Mouse (Mus musculus) lung, postnatal 0 days (tissue): ENCODE results near the gene Notum. TPM values are rescaled to one million over a fixed set of nuclear protein-coding genes. Genes with fewer than 3 reads are reported as not detected.

ENCODE experiments used
- ATAC-seq: fragments of 200-750 bp; cut with Nextera tagmentation; 2 replicates; pipeline ENCODE4 v1.8.0; 2017; ENCODE audit warnings: moderate library complexity
- DNase-seq: peaks from one replicate; pipeline ENCODE4 v3.0.0-alpha.2; 2016; ENCODE audit warnings: low spot score
- H3K27ac ChIP-seq: fragments of 300-500 bp; sonication (generic); 2 replicates; pipeline ENCODE4 v1.5.1; 2014; ENCODE audit warnings: antibody characterized with exemption, mild to moderate bottlenecking, low read length, mixed read lengths
- H3K27me3 ChIP-seq: fragments of 300-500 bp; sonication (generic); replicated peaks from 2 replicates; pipeline ENCODE4 v1.6.1; 2014; ENCODE audit warnings: low read length, mixed read lengths; ENCODE audit not compliant: insufficient read depth
- H3K36me3 ChIP-seq: fragments of 300-500 bp; sonication (generic); 2 replicates; pipeline ENCODE4 v1.6.1; 2014; ENCODE audit warnings: low read length, mixed read lengths; ENCODE audit not compliant: insufficient read depth
- H3K4me1 ChIP-seq: fragments of 300-500 bp; sonication (generic); 2 replicates; pipeline ENCODE4 v1.6.1; 2014; ENCODE audit warnings: antibody characterized with exemption, low read depth, low read length, mixed read lengths; ENCODE audit not compliant: insufficient read depth
- H3K4me2 ChIP-seq: fragments of 300-500 bp; sonication (generic); replicated peaks from 2 replicates; pipeline ENCODE4 v1.6.1; 2014; ENCODE audit warnings: low read depth, mild to moderate bottlenecking, low read length, moderate library complexity, mixed read lengths
- H3K4me3 ChIP-seq: fragments of 300-500 bp; sonication (generic); 2 replicates; pipeline ENCODE4 v1.5.1; 2014; ENCODE audit warnings: low read depth, low read length
- H3K9ac ChIP-seq: fragments of 300-500 bp; sonication (generic); replicated peaks from 2 replicates; pipeline ENCODE4 v1.6.1; 2014; ENCODE audit warnings: low read depth, mild to moderate bottlenecking
- H3K9me3 ChIP-seq: fragments of 300-500 bp; sonication (generic); 2 replicates; pipeline ENCODE4 v1.6.1; 2016; ENCODE audit warnings: low read length, mixed read lengths
- CTCF ChIP-seq: IDR thresholded peaks from 2 replicates; pipeline ENCODE4 v1.5.1; 2016; ENCODE audit warnings: antibody characterized with exemption, mild to moderate bottlenecking
- EP300 ChIP-seq: IDR thresholded peaks from 2 replicates; pipeline ENCODE4 v1.6.1; 2016; ENCODE audit warnings: antibody characterized with exemption, mild to moderate bottlenecking, control low read depth
- WGBS: fragments of 180-500 bp; shearing (Covaris S2); extraction: QIAGEN DNeasy Blood & Tissue Kit; methylation state at CpG from one replicate; pipeline ENCODE4 v1.1.7; 2014; 5-methylcytosine and 5-hydroxymethylcytosine counted together
- microRNA-seq: library from miRNA; unstranded; fragments of <30 nt; microRNA quantifications from one replicate; pipeline ENCODE4, GENCODE M21; 2016
- polyA plus RNA-seq: library from polyadenylated mRNA; unstranded; fragments of >200 nt; fragmentation: Nextera tagmentation; extraction: Ambion mirVana; gene quantifications from 2 replicates; pipeline ENCODE4 v1.2.1, GENCODE M21; 2015

Notum gene
- polyA plus RNA-seq, 1 experiment from 2014 or later = 8.5 TPM

GRCm38 (mm10) chr11:120605667-120606066 is 55.3 kb downstream of the Notum start:
- 91% methylated on average over 7 of the region's 7 CpGs for WGBS
- no peak for DNase-seq
- ATAC-seq = no peak
- H3K4me3 ChIP-seq = no peak overlapping the region
- H3K9ac ChIP-seq = no peak overlapping the region
- no peaks in the 10 kb centered on the region for H3K9me3 ChIP-seq
- TF ChIP-seq CTCF = no peak
- TF ChIP-seq EP300 = no peak
- H3K4me2 ChIP-seq = no peak overlapping the region
- peaks cover 7% of the 10 kb centered on the region; the same call in 1 of the 2 replicates for H3K4me1 ChIP-seq
- no peak overlapping the region for H3K27ac ChIP-seq
- H3K36me3 ChIP-seq = 0 out of 2 replicates have a peak, but pooled peaks cover 6% of the 10 kb centered on the region
- H3K27me3 ChIP-seq = no peaks in the 10 kb centered on the region

Small RNAs within 50 kb of the gene (microRNA-seq; reads per million reads assigned to microRNA genes)
- gene Mir6936 = 0.98 reads per million

Other genes with a start within 250 kb of the Notum start
- 15.3 and 16.5 TPM in 2 replicates for gene Nploc4, start 223.5 kb downstream of the Notum start, polyA plus RNA-seq
- not detected in 2 replicates for gene Tspan10, start 218.5 kb downstream of the Notum start, polyA plus RNA-seq
- gene Pde6g, start 207.7 kb downstream of the Notum start, polyA plus RNA-seq = not detected in 2 replicates
- gene Oxld1, start 203.1 kb downstream of the Notum start, polyA plus RNA-seq = 14.9 and 18.9 TPM in 2 replicates
- 16.5 and 21.1 TPM in 2 replicates for gene Ccdc137, start 203.1 kb downstream of the Notum start, polyA plus RNA-seq
- gene Arl16, start 193.6 kb downstream of the Notum start, polyA plus RNA-seq = 29.8 and 33.4 TPM in 2 replicates
- gene Mrpl12, start 176.6 kb downstream of the Notum start, polyA plus RNA-seq = 60.6 and 67.7 TPM in 2 replicates
- gene Slc25a10, start 169.3 kb downstream of the Notum start, polyA plus RNA-seq = 75.4 and 83.4 TPM in 2 replicates
- gene Gcgr, start 130.5 kb downstream of the Notum start, polyA plus RNA-seq = 0.61 and 0.76 TPM in 2 replicates
- 209 and 215 TPM in 2 replicates for gene Mcrip1, start 111.4 kb downstream of the Notum start, polyA plus RNA-seq
- not detected in 2 replicates for gene Ppp1r27, start 110.0 kb downstream of the Notum start, polyA plus RNA-seq
- gene P4hb, start 87.9 kb downstream of the Notum start, polyA plus RNA-seq = 551 and 555 TPM in 2 replicates
- gene Arhgdia, start 79.6 kb downstream of the Notum start, polyA plus RNA-seq = 512 TPM in 2 replicates
- gene Alyref, start 62.8 kb downstream of the Notum start, polyA plus RNA-seq = 149 and 150 TPM in 2 replicates
- gene Anapc11, start 62.8 kb downstream of the Notum start, polyA plus RNA-seq = 138 and 151 TPM in 2 replicates
- 2.5 and 2.9 TPM in 2 replicates for gene Npb, start 52.7 kb downstream of the Notum start, polyA plus RNA-seq
- gene Pcyt2, start 43.2 kb downstream of the Notum start, polyA plus RNA-seq = 93.9 and 102 TPM in 2 replicates
- gene Sirt7, start 35.9 kb downstream of the Notum start, polyA plus RNA-seq = 45.3 and 46.0 TPM in 2 replicates
- gene Mafg, start 27.6 kb downstream of the Notum start, polyA plus RNA-seq = 25.9 and 28.3 TPM in 2 replicates
- 6.9 and 7.1 TPM in 2 replicates for gene Pycr1, start 17.4 kb downstream of the Notum start, polyA plus RNA-seq
- gene Myadml2, start 13.0 kb downstream of the Notum start, polyA plus RNA-seq = 0.46 TPM in 1 of 2 replicates, not detected in the other
- 114 and 129 TPM in 2 replicates for gene Aspscr1, start 11.8 kb upstream of the Notum start, polyA plus RNA-seq
- gene Cenpx, start 52.6 kb upstream of the Notum start, polyA plus RNA-seq = 102 and 112 TPM in 2 replicates
- gene Lrrc45, start 52.8 kb upstream of the Notum start, polyA plus RNA-seq = 37.3 and 41.4 TPM in 2 replicates
- gene Rac3, start 60.3 kb upstream of the Notum start, polyA plus RNA-seq = 56.0 and 61.9 TPM in 2 replicates
- gene Dcxr, start 66.1 kb upstream of the Notum start, polyA plus RNA-seq = 344 and 430 TPM in 2 replicates
- gene Cbr2, start 70.9 kb upstream of the Notum start, polyA plus RNA-seq = 4,475 and 4,528 TPM in 2 replicates
- 2.0 and 3.7 TPM in 2 replicates for gene Hmga1b, start 101.6 kb upstream of the Notum start, polyA plus RNA-seq
- gene Rfng, start 123.0 kb upstream of the Notum start, polyA plus RNA-seq = 22.5 and 26.4 TPM in 2 replicates
- gene Gps1, start 123.1 kb upstream of the Notum start, polyA plus RNA-seq = 121 and 131 TPM in 2 replicates
- gene Dus1l, start 135.2 kb upstream of the Notum start, polyA plus RNA-seq = 40.5 and 43.1 TPM in 2 replicates
- gene Fasn, start 163.4 kb upstream of the Notum start, polyA plus RNA-seq = 54.7 and 63.8 TPM in 2 replicates